Mouse (Mus musculus) bone marrow, adult 2 months (tissue): ENCODE results near the gene Ldah. TPM values are rescaled to one million over a fixed set of nuclear protein-coding genes. Genes with fewer than 3 reads are reported as not detected.

Experiments used
- H3K27ac ChIP-seq: fragments of 200-500 bp; 2 replicates; pipeline ENCODE4 v1.5.1; 2012; ENCODE audit warnings: low read depth, mild to moderate bottlenecking, control low read depth, inconsistent platforms, low read length; ENCODE audit not compliant: control insufficient read depth, poor library complexity, insufficient read depth
- H3K4me1 ChIP-seq: fragments of 200-500 bp; 2 replicates; pipeline ENCODE4 v1.6.1; 2011; ENCODE audit warnings: low read length; ENCODE audit not compliant: control insufficient read depth, insufficient read depth
- H3K4me3 ChIP-seq: fragments of 200-500 bp; replicated peaks from 2 replicates; pipeline ENCODE3; 2011; ENCODE audit warnings: mild to moderate bottlenecking, low read depth, low read length, control low read depth; ENCODE audit not compliant: control insufficient read depth
- CTCF ChIP-seq: fragments of 200-500 bp; IDR thresholded peaks from 2 replicates; pipeline ENCODE4 v1.5.1; 2011; ENCODE audit warnings: low read length, control low read depth; ENCODE audit not compliant: control insufficient read depth, insufficient read depth
- POLR2A ChIP-seq: fragments of 200-500 bp; IDR thresholded peaks from 2 replicates; pipeline ENCODE4 v1.6.1; 2011; ENCODE audit warnings: low read depth, mild to moderate bottlenecking, control low read depth, low read length, borderline replicate concordance; ENCODE audit not compliant: control insufficient read depth
- WGBS: fragments of 180-500 bp; shearing (Covaris S2); methylation state at CpG from one replicate; pipeline ENCODE4 v1.1.7; 2018; 5-methylcytosine and 5-hydroxymethylcytosine counted together
- polyA plus RNA-seq: library from polyadenylated mRNA; stranded (reverse); fragments of >200 nt; gene quantifications from 2 replicates; pipeline ENCODE4 v1.2.4, GENCODE M21; 2011; ENCODE audit warnings: low replicate concordance; ENCODE audit not compliant: missing spikeins, insufficient read depth, insufficient read length

The Ldah gene
- polyA plus RNA-seq, 1 experiment = 21.4 TPM

DNA sequence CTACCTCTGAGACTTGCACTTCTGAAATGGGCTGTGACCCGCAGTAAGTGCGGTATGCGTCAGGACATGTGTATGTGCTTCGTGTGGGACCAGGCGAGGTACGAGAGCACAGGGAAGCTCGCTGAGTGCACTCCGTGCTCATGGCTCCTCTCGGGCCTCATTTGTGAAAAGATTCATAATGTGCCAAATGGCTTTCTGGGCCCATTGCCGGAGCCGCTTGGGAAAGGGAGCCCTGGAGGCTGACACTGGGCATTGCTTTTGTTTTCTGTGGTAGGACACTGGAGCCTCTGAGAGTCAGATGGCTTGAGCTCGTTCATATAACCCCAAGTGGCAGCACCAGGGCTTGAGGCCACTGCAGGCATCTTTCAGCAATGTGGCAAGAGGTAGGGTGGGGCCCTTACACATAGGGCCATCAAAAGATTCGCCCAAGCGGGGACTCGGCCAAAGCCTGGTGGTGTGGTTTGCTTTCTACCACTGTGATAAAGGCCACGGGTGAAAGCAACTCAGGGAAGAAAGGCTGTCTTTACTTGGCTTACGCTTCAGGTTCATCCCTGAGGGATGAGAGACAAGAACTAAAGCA, 118.1 kb downstream of the Ldah start:
- Histone ChIP-seq H3K4me1 (no peaks in the 10 kb centered on the region; the same call in 1 of the 2 replicates), H3K4me3 (no peak overlapping the region), H3K27ac (no peak overlapping the region)
- TF ChIP-seq POLR2A = no peak
- WGBS = 86% methylated on average over 17 of the region's 17 CpGs

DNA sequence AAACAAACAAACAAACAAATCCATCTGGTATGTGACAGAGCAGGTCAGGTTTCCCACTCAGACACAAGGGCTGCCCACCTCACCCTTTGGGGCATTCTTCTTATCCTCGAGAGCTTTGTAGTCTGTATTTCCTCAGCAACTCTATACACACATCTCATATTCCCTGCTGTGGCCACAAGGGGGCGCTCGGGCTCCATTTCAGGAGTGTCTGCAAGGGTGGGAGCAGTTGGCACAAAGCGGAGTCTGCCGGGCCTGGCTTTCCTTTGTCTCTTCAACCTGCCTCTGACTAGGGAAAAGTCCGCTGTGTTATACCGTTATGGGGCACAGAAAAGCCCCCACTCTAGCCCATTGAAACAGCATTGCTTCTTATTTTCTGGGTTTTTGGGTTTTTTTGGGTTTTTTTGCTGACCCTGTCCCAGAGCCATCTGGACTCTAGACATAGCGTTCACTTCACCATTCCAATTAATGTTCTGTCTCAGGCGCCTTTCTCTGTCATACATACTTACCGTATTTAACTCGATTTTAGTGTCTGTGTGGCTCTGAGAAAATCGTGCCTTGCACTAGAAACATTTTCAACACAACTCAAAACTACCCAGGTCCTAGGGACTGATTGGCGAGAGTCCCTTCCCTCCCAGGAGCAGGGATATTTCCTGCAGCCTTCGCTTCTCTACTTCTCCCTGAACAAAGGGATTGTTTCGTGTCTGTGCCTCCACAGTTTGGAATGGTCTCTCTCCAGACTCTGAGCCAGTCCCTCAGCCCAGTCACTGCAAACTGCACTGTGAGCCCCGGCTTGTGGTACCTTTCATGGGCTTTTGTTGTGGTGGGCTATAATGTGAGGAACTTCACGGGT, 119.1 kb downstream of the Ldah start:
- Histone ChIP-seq H3K4me3 (no peak overlapping the region), H3K27ac (no peak overlapping the region), H3K4me1 (no peaks in the 10 kb centered on the region; the same call in 1 of the 2 replicates)
- WGBS = 34% methylated on average over 17 of the region's 17 CpGs
- TF ChIP-seq CTCF (peak; percentile 93), POLR2A (no peak)

DNA sequence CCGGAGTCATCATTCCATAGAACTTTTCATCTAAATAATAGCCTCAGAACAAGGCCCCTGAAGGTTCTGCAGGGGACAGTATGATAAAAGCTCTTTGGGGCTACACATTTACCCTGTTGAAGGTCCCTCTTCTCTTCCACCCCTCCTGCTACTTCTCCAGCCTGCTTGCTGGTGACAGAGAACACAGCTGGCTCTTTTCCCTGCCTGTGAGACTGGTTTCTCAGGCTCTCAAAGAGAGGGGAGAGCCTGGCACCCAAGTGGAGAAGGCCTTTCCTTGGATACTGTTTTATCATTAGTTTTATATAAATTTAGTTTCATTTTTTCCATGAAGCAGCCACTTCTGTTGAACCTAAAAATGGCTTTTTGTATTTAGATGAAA, 119.8 kb downstream of the Ldah start:
- H3K27ac ChIP-seq = no peak overlapping the region
- 83% methylated on average over 1 of the region's 1 CpGs for WGBS
- H3K4me3 ChIP-seq = no peak overlapping the region
- TF ChIP-seq CTCF (no peak), POLR2A (no peak)
- H3K4me1 ChIP-seq = no peaks in the 10 kb centered on the region; the same call in 1 of the 2 replicates

DNA sequence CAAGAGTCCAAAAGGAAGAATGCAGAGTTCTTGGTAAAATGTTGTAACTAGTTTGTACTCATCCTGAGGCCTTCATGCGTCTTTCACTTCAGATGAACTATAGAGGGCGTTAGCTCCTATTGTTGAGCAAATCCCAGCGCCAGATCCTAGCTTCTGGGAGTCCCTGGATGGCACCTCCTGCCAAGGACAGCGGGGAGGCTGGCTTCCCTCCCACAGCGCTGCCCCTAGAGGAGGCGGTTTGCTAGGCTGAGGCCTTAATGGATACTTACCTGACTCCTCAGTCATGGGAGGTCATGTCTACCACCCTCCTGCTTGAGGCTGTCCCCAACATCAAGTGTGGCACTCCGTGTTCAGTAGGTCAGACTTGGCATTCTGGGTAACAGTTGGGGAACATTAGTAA, 121.3 kb downstream of the Ldah start:
- Histone ChIP-seq H3K4me1 (no peaks in the 10 kb centered on the region; the same call in 1 of the 2 replicates), H3K27ac (no peak overlapping the region), H3K4me3 (no peak overlapping the region)
- TF ChIP-seq POLR2A = no peak
- no peak; the same call in 1 of the 2 replicates for TF ChIP-seq CTCF
- 88% methylated on average over 7 of the region's 7 CpGs for WGBS

DNA sequence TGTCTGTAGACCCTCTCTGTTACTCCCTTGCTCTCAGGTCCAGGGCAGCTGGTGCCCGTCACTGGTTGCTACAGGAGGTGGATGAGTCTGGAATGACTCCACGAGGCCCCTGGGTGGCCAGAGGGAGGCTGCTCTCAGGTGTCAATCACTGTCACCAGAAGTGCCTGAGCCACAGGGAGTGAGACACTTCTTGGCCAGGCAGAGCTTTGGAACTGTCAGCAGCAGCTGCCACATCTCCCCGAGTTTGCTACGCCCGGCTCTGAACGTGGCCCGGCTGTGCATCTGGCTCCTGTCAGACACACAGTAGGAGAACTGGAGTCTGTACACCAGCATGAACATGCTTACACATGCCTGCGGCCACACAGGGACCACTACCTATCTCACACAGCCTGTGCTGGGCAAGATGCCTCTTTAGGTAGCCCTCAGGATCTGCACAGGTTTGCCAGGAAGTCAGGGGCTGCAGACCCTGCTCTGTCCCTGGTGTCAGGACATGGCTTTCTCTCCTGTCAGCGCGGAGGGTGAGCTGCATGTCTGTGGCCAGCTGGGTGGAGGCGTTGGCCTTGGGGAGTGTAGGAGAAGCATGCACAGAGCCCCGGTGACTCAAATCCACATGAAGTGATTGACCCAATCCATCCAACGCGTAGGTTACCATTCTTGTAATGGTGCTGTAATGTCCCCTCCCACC, 123.7 kb downstream of the Ldah start:
- no peak overlapping the region for H3K4me3 ChIP-seq
- no peak for TF ChIP-seq CTCF
- no peak for TF ChIP-seq POLR2A
- WGBS = 85% methylated on average over 14 of the region's 14 CpGs
- peaks cover 2% of the 10 kb centered on the region; the same call in 1 of the 2 replicates for H3K4me1 ChIP-seq
- no peak overlapping the region for H3K27ac ChIP-seq

DNA sequence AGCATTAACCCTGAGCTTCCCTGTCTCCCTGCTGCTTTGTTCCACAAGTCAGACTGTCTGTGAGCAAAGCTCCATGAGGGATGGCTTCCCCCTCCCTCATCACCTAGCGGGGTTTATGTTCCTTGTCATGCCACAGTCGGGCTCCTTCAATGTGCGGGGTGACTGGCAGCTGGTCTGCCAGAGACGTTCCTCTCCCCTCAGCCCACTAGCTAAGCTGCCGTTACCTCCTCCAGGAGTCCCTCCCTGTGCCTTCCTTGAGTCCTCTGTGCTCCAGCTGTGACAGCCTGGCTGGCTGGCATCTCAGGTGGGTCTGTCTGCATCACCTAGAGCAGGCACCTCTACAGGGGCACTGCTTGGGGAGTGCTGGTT, 124.3 kb downstream of the Ldah start:
- Histone ChIP-seq H3K4me3 (no peak overlapping the region), H3K4me1 (peaks cover 2% of the 10 kb centered on the region; the same call in 1 of the 2 replicates), H3K27ac (no peak overlapping the region)
- TF ChIP-seq POLR2A = no peak
- no peak for TF ChIP-seq CTCF
- WGBS = 74% methylated on average over 5 of the region's 5 CpGs

DNA sequence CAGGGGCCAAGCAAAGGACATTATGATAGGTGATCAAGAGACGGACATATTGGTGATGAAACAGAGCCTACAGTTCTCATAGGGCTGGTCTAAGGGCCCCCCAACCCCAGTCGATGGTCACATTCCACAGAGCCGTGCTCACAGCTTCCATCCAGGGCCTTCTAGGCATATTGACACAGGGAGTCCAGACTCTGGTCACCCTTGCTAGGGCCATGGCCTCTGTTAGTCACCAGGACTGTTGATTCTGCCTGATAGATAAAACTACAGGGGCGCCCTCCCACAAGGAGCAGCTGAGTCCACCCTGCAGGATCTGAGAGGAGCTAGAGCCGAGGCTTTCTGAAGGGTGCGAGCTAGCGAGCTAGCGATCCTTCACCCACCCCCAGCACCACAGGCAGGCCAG, 125.7 kb downstream of the Ldah start:
- H3K4me3 ChIP-seq = no peak overlapping the region
- H3K4me1 ChIP-seq = peaks cover 2% of the 10 kb centered on the region; the same call in 1 of the 2 replicates
- TF ChIP-seq CTCF (no peak), POLR2A (no peak)
- H3K27ac ChIP-seq = no peak overlapping the region
- 86% methylated on average over 8 of the region's 8 CpGs for WGBS

DNA sequence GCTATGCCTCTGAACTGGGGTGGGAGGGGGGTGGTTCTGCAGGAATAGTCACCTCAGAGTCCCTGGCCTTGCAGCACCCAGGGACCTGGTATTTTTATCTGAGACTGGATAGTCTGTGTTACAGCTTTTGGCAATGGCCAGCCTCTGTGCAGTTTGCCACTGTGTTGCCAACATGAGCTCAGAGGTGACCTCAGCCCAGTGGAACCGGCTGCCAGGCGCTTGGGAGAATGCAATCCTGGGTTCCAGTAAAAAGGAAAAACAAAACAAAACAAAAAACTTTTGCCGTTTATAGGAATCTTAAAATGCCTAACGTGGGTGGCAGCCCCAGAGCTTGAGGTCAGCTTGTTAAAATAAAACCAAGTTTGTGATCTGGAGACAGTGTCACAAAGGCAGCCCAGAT, 126.4 kb downstream of the Ldah start:
- 83% methylated on average over 4 of the region's 4 CpGs for WGBS
- Histone ChIP-seq H3K4me3 (no peak overlapping the region), H3K4me1 (peaks cover 2% of the 10 kb centered on the region; the same call in 1 of the 2 replicates), H3K27ac (no peak overlapping the region)
- TF ChIP-seq POLR2A (no peak), CTCF (no peak)

Other genes starting within 250 kb of the Ldah start
- 1.2 and 9.2 TPM in 2 replicates for gene Apob, start 230.5 kb upstream of the Ldah start, polyA plus RNA-seq
- not detected in 2 replicates for gene Gdf7, start 93.8 kb downstream of the Ldah start, polyA plus RNA-seq
- 2.3 and 3.2 TPM in 2 replicates for gene Hs1bp3, start 105.3 kb downstream of the Ldah start, polyA plus RNA-seq